Mouse (Mus musculus): ENCODE results near the gene Ly6g5c. TPM values are rescaled to one million over a fixed set of nuclear protein-coding genes. Genes with fewer than 3 reads are reported as not detected.

Ly6g5c gene
- polyA plus RNA-seq, 1 experiment, result not detected

Other genes with a start within 250 kb of the Ly6g5c start
- gene Cfb, start 245.8 kb upstream of the Ly6g5c start, polyA plus RNA-seq (2012; rRNA removed), result 16.7 and 26.4 TPM in 2 replicates
- gene Zbtb12, start 228.8 kb upstream of the Ly6g5c start, polyA plus RNA-seq (2012; rRNA removed), result 31.4 and 37.2 TPM in 2 replicates
- gene Gm20547, start 226.2 kb upstream of the Ly6g5c start, polyA plus RNA-seq (2012; rRNA removed), result 0.06 TPM in 1 of 2 replicates, not detected in the other
- gene C2, start 210.0 kb upstream of the Ly6g5c start, polyA plus RNA-seq (2012; rRNA removed), result 44.6 and 48.4 TPM in 2 replicates
- 397 and 463 TPM in 2 replicates for gene Ehmt2, start 209.8 kb upstream of the Ly6g5c start, polyA plus RNA-seq (2012; rRNA removed)
- 10.4 and 10.5 TPM in 2 replicates for gene Slc44a4, start 193.8 kb upstream of the Ly6g5c start, polyA plus RNA-seq (2012; rRNA removed)
- gene Neu1, start 177.0 kb upstream of the Ly6g5c start, polyA plus RNA-seq (2012; rRNA removed), result 41.7 and 43.1 TPM in 2 replicates
- 132 and 153 TPM in 2 replicates for gene Hspa1b, start 149.0 kb upstream of the Ly6g5c start, polyA plus RNA-seq (2012; rRNA removed)
- gene Gm20481, start 138.4 kb upstream of the Ly6g5c start, polyA plus RNA-seq (2012; rRNA removed), result 1.1 TPM in 1 of 2 replicates, not detected in the other
- gene Hspa1a, start 136.1 kb upstream of the Ly6g5c start, polyA plus RNA-seq (2012; rRNA removed), result 71.2 and 74.4 TPM in 2 replicates
- gene Hspa1l, start 135.6 kb upstream of the Ly6g5c start, polyA plus RNA-seq (2012; rRNA removed), result 0.28 and 0.47 TPM in 2 replicates
- gene Lsm2, start 126.4 kb upstream of the Ly6g5c start, polyA plus RNA-seq (2012; rRNA removed), result 107 and 128 TPM in 2 replicates
- gene Vars, start 107.3 kb upstream of the Ly6g5c start, polyA plus RNA-seq (2012; rRNA removed), result 349 and 387 TPM in 2 replicates
- gene Vwa7, start 91.7 kb upstream of the Ly6g5c start, polyA plus RNA-seq (2012; rRNA removed), result 1.6 and 1.7 TPM in 2 replicates
- gene Sapcd1, start 80.3 kb upstream of the Ly6g5c start, polyA plus RNA-seq (2012; rRNA removed), result 2.2 and 3.1 TPM in 2 replicates
- 2.8 and 3.2 TPM in 2 replicates for gene Msh5, start 61.5 kb upstream of the Ly6g5c start, polyA plus RNA-seq (2012; rRNA removed)
- 134 and 150 TPM in 2 replicates for gene Clic1, start 58.3 kb upstream of the Ly6g5c start, polyA plus RNA-seq (2012; rRNA removed)
- gene Ddah2, start 49.2 kb upstream of the Ly6g5c start, polyA plus RNA-seq (2012; rRNA removed), result 113 and 116 TPM in 2 replicates
- gene Ly6g6c, start 42.9 kb upstream of the Ly6g5c start, polyA plus RNA-seq (2012; rRNA removed), result not detected in 2 replicates
- 0.25 and 0.36 TPM in 2 replicates for gene Mpig6b, start 42.1 kb upstream of the Ly6g5c start, polyA plus RNA-seq (2012; rRNA removed)
- gene Ly6g6e, start 31.4 kb upstream of the Ly6g5c start, polyA plus RNA-seq (2012; rRNA removed), result 13.7 and 17.0 TPM in 2 replicates
- gene Ly6g6d, start 30.2 kb upstream of the Ly6g5c start, polyA plus RNA-seq (2012; rRNA removed), result 7.4 and 8.5 TPM in 2 replicates
- gene Ly6g6f, start 22.7 kb upstream of the Ly6g5c start, polyA plus RNA-seq (2012; rRNA removed), result not detected in 2 replicates
- 223 and 260 TPM in 2 replicates for gene Abhd16a, start 19.0 kb upstream of the Ly6g5c start, polyA plus RNA-seq (2012; rRNA removed)
- 1.5 and 2.3 TPM in 2 replicates for gene Ly6g5b, start 7.1 kb downstream of the Ly6g5c start, polyA plus RNA-seq (2012; rRNA removed)
- 17.4 and 20.2 TPM in 2 replicates for gene Gpank1, start 13.2 kb downstream of the Ly6g5c start, polyA plus RNA-seq (2012; rRNA removed)
- gene Csnk2b, start 13.8 kb downstream of the Ly6g5c start, polyA plus RNA-seq (2012; rRNA removed), result 246 and 449 TPM in 2 replicates
- 7.9 and 13.4 TPM in 2 replicates for gene D17H6S53E, start 18.1 kb downstream of the Ly6g5c start, polyA plus RNA-seq (2012; rRNA removed)
- gene Apom, start 23.8 kb downstream of the Ly6g5c start, polyA plus RNA-seq (2012; rRNA removed), result 0.16 and 0.37 TPM in 2 replicates
- gene Bag6, start 26.9 kb downstream of the Ly6g5c start, polyA plus RNA-seq (2012; rRNA removed), result 379 and 401 TPM in 2 replicates
- 592 and 637 TPM in 2 replicates for gene Prrc2a, start 56.6 kb downstream of the Ly6g5c start, polyA plus RNA-seq (2012; rRNA removed)
- 1.4 and 1.9 TPM in 2 replicates for gene Aif1, start 67.8 kb downstream of the Ly6g5c start, polyA plus RNA-seq (2012; rRNA removed)
- gene Lst1, start 80.2 kb downstream of the Ly6g5c start, polyA plus RNA-seq (2012; rRNA removed), result 15.6 and 19.9 TPM in 2 replicates
- gene Ltb, start 86.2 kb downstream of the Ly6g5c start, polyA plus RNA-seq (2012; rRNA removed), result 4.6 and 6.7 TPM in 2 replicates
- gene Tnf, start 93.7 kb downstream of the Ly6g5c start, polyA plus RNA-seq (2012; rRNA removed), result 0.62 and 0.77 TPM in 2 replicates
- 0.16 and 0.36 TPM in 2 replicates for gene Lta, start 97.1 kb downstream of the Ly6g5c start, polyA plus RNA-seq (2012; rRNA removed)
- gene Gm16181, start 112.6 kb downstream of the Ly6g5c start, polyA plus RNA-seq (2012; rRNA removed), result not detected in 2 replicates
- 6.9 and 13.4 TPM in 2 replicates for gene Atp6v1g2, start 125.4 kb downstream of the Ly6g5c start, polyA plus RNA-seq (2012; rRNA removed)
- 42.9 and 64.2 TPM in 2 replicates for gene Nfkbil1, start 127.5 kb downstream of the Ly6g5c start, polyA plus RNA-seq (2012; rRNA removed)
- gene Ddx39b, start 133.5 kb downstream of the Ly6g5c start, polyA plus RNA-seq (2012; rRNA removed), result 360 and 468 TPM in 2 replicates
- 422 and 558 TPM in 2 replicates for gene H2-D1, start 154.5 kb downstream of the Ly6g5c start, polyA plus RNA-seq (2012; rRNA removed)
- not detected in 2 replicates for gene H2-Q1, start 212.1 kb downstream of the Ly6g5c start, polyA plus RNA-seq (2012; rRNA removed)
- 1.3 and 2.0 TPM in 2 replicates for gene H2-Q2, start 234.0 kb downstream of the Ly6g5c start, polyA plus RNA-seq (2012; rRNA removed)